Mouse (Mus musculus) layer of hippocampus, adult 2 months (tissue): ENCODE data around the gene Tial1. TPM values are rescaled to one million over a fixed set of nuclear protein-coding genes. Genes with fewer than 3 reads are reported as not detected.

ENCODE experiments used
- DNase-seq, 2 experiments: peaks; one replicate each; pipeline ENCODE4 v3.0.0; 2022; ENCODE audit warnings: low spot score in 2 of 2
- H3K27ac ChIP-seq: fragments of 200-600 bp; 2 replicates; pipeline ENCODE4 v1.8.1; 2022
- H3K4me3 ChIP-seq: fragments of 200-600 bp; 2 replicates; pipeline ENCODE4 v1.8.1; 2022; ENCODE audit warnings: mild to moderate bottlenecking
- CTCF ChIP-seq: fragments of 200-600 bp; conservative IDR thresholded peaks from 2 replicates; pipeline ENCODE4 v1.8.1; 2022; ENCODE audit warnings: antibody characterized with exemption, mild to moderate bottlenecking, moderate library complexity
- total RNA-seq, 2 experiments: library from RNA; stranded (reverse); gene quantifications; 2 replicates each; pipeline ENCODE4 v1.2.3; 2021

The Tial1 gene
- total RNA-seq, 2 experiments from 2014 or later: 111 to 128 TPM

DNA sequence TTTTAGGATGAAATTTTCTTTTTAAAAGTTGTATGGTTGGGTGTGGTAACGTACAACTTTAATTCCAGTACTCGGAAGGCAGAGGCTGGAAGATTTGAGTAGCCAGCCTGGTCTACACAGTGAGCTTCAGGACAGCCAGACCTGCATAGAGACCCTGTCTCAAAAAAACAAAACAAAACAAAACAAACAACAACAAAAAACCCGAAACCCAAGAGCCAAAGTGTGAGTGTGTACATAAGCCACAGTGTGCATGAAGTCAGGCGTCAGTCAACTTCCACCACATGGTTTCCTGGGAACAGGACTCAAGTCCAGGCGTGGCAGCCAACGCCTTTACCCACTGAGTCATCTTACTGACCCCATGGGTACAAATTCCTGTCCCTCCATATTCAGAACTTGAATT is 22.3 kb downstream of the Tial1 start:
- no peak for TF ChIP-seq CTCF
- H3K4me3 ChIP-seq: no peak overlapping the region
- DNase-seq: no peak
- no peak overlapping the region for H3K27ac ChIP-seq

DNA sequence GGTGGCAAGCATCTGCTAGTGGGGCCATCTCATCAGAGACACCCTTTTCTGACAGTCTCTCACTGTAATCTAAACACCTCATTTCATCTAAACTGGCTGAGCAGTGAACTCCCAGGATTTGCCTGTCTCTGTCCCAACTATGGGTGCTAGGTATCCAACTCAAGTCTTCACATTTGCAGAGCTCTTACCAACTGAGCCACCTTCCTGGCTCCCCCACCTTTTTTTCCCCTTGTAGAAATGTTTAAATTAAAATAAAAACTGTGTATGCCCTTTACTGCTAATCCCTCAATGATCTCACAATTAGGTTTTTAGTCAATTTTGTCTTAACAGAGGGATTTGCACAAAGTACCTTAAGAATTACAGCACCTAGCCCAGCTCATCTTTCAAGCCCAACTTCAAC is 23.4 kb downstream of the Tial1 start:
- TF ChIP-seq CTCF: no peak
- no peak for DNase-seq

DNA sequence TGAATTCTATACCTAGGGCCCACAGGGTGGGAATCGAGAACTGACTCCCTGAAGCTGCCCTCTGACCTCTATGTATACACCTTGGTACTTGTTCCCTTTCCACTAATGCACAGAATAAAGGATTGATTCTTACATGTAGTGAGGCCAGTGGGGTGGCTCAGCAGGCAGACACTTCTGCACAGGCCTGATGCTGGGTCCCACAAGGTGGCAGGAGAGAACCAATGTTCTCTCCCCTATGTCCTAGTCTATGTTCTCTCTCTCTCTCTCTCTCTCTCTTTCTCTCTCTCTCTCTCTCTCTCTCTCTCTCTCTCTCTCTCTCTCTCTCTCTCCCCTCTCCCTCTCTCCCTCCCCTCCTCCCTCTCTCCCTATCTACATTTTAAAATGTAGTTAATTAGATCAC is 28.3 kb downstream of the Tial1 start:
- DNase-seq: peak in 1 of 2 experiments; percentile 35

More for the DNA sequence above, 23.4 kb downstream of the Tial1 start:
- H3K27ac ChIP-seq: no peak overlapping the region
- no peak overlapping the region for H3K4me3 ChIP-seq

DNA sequence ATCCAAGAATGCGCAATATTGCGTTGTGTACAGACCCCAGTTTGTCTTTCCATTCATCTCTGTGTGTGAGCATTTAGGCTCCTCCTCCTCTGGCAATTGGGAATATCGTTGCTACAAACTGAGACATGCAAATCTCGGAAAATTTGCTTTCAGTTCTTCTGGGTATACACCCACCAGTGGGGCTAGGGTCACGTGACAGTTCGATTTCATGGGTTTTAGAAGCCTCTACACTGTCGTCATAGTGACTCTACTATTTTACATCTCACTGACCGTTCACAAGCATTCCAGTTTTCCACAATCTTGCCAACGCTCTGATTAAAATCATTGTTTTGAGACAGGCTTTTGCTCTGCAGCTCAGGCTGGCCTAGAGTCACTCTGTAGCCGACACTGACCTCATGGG is 28.9 kb downstream of the Tial1 start:
- Histone ChIP-seq H3K27ac (no peak overlapping the region), H3K4me3 (no peak overlapping the region)
- TF ChIP-seq CTCF: no peak

More for the DNA sequence above, 28.3 kb downstream of the Tial1 start:
- no peak overlapping the region for H3K27ac ChIP-seq
- H3K4me3 ChIP-seq: no peak overlapping the region
- peak; percentile 71 for TF ChIP-seq CTCF

DNA sequence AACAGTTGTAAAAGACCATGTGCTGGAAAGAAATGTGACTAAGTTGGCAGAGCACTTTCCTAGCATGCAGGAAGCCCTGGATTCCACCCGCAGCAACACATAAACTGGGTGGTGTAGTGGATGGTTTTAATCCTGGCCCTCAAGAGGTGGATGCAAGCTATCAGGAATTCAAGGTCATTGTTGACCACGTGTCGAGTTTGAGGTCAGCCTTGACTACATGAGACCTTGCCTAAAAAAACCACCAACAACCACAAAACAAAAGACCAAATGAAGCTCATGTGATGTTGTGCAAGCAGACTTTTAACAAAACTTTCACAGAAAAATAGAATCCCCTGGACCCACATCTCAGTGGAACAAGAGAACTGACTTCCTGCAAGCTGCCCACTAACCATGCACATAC is 39.0 kb downstream of the Tial1 start:
- no peak for DNase-seq
- TF ChIP-seq CTCF: no peak
- no peak overlapping the region for H3K27ac ChIP-seq
- no peak overlapping the region for H3K4me3 ChIP-seq

More for the DNA sequence above, 28.9 kb downstream of the Tial1 start:
- DNase-seq: no peak

DNA sequence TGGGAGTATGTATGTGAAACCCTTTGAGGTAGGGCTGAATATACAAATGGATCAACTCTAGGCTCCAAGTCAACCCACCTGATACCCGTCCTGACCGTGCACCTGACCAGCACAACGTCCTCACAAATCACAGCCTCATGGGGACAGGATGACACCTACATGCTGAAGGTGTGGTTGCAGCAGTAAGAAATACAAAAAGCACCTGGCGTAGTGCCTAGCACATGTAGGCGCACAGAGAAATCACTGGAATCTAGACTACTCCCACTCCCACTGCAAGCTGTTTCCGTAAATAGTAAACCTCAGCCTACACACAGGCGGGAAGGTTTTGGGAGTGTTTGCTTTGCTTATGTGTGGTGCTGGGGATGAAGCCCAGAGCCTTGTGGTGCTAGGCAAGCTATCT is 39.8 kb downstream of the Tial1 start:
- DNase-seq: no peak
- Histone ChIP-seq H3K27ac (no peak overlapping the region), H3K4me3 (no peak overlapping the region)
- TF ChIP-seq CTCF: no peak

DNA sequence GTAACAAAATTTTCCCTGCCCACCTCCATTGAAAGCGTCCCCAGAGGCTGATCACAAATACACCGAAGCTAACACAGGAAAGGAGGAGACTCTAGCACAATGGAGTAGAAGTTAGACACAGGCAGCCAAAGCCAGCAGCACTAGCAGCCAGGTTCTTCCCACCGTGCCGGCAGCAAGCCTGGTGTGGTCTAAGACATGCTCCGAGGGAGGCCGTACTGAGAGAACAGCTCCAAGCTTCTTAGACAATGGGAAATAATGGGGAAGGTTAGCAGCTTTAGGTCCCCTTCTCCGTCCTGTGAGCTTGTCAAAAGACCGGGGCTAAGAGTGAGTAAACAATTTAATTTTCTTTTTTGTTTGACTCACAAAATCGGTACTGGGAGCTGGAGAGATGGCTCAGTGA is 41.8 kb downstream of the Tial1 start:
- DNase-seq: no peak
- H3K4me3 ChIP-seq: no peak overlapping the region
- H3K27ac ChIP-seq: no peak overlapping the region
- no peak for TF ChIP-seq CTCF

DNA sequence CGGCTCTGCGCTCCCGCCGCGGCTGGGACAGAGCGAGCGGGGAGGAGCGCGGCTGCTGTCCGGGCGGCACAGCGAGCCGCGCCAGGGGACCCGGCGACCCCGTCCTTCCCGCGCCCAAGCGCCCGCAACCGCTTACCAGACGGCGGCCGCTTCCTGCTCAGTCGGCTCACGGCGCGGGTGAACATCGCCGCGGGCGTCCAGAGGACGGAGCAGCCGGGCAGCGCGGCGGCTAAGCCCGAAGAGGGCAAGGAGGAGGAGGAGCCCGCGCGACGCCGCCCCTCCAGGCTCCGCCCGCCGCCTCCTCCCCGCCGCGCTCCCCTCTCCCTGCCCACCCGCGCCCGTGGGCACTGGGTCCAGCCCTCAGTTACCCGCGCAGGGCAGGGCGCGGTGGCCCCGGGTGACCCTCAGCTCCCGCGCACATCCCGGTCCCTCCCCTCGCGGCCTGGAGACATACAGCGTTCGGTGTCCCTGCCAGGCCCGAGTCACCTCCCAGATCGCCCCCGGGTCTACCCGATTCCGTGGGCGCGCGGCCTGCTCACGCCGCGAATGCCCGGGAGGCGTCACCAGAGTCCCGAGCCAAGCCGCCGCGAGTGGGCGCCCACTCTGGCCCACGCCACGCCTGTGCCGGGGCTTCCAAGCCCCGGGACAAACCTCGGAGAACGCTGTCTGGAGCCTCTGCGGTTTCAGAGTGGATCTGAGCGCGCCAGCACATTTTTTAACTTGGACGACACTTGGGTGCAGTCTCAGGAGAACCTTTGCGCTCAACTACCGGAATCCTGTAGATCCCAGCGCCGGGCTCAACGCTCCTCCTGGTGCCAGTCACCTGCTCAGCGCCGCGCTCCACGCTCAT is 43.4 kb downstream of the Tial1 start, which contains the start of gene Rgs10:
TSS of gene Rgs10 (minus strand) at position 829 of the 850 bp plus-strand sequence.
- DNase-seq: peak in 1 of 2 experiments; percentile 29

DNA sequence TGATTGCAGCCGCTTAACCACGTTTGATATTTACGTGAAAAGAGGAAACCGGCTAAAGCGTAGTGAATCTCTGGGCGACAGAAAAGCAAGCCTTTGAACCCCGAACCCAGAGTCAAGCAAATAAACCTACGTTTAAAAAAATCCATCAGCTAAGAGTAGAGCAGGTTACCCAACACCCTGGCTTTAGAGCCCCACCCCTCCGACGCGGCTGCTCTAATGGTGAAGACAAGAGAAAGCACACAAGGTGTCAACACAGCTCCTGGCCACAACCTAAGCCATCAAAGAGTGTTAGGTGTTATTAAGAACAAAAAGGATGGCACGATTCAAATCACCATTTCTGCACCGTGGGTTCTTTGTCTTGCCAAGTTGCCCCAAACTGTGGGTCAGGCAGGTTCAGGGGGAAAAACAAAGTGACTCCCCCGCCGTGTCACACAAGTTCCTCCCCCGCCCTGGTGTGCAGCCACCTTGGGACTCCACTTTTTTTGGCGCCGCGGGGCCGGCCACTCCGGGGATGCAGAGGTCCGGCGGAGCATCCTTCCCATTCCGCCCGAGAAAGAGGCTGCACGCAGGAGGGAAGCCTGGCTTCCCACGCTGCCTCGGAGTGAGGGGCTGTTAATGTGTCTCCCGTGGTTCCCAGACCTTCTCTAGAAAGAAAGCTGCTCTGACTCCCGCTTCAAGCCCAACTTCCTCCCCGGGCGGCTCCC is 44.1 kb downstream of the Tial1 start:
- DNase-seq: no peak
- TF ChIP-seq CTCF: no peak
- Histone ChIP-seq H3K27ac (peak overlapping the region; percentile 62), H3K4me3 (peak overlapping the region; percentile 64)

More for the DNA sequence above, 43.4 kb downstream of the Tial1 start, which contains the start of gene Rgs10:
- Histone ChIP-seq H3K4me3 (peak within 1 kb of the TSS; percentile 64), H3K27ac (peak within 1 kb of the TSS; percentile 62)
- 0 out of 2 replicates have a peak, but pooled peaks have one; percentile 17 for TF ChIP-seq CTCF

DNA sequence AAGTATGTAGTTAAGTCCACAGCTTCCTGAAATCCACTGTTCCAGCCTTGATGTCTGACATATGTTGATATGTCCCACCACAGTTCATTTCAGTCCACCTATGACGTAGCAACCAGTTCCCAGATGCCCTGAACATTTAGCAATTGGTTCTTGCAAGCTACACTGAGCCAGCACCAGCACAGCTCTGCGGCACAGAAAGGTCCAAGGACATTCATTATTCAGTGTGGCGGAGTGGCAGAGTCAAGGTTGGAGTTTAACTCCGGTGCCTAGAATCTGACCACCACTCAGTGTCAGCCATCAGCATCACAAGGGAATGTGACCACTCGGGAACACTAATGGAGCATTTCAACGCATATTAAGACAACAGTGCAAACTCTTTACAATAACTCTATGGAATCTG is 44.9 kb downstream of the Tial1 start:
- no peak for TF ChIP-seq CTCF
- no peak overlapping the region for H3K27ac ChIP-seq
- H3K4me3 ChIP-seq: no peak overlapping the region
- no peak for DNase-seq

DNA sequence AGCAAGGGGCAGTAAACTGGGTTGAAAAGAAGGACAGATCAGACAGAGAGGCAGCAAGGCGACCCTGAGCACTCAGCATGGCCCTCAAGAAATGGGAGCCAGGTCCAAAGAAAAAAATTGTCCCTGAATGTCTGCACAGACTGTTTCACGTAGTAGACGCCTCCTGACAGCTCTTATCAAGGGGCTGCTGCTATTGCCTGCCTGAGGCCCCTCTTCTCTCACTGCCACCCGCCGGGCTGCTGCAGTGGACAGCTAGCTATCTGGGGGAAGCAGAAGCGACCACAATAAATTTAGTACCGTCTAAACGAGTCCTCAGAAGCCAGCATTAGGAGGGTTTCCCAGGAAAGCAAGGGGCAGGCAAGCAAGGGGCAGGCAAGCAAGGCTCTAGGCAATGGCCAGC is 47.1 kb downstream of the Tial1 start:
- Histone ChIP-seq H3K4me3 (no peak overlapping the region), H3K27ac (no peak overlapping the region)
- no peak for TF ChIP-seq CTCF
- DNase-seq: no peak

DNA sequence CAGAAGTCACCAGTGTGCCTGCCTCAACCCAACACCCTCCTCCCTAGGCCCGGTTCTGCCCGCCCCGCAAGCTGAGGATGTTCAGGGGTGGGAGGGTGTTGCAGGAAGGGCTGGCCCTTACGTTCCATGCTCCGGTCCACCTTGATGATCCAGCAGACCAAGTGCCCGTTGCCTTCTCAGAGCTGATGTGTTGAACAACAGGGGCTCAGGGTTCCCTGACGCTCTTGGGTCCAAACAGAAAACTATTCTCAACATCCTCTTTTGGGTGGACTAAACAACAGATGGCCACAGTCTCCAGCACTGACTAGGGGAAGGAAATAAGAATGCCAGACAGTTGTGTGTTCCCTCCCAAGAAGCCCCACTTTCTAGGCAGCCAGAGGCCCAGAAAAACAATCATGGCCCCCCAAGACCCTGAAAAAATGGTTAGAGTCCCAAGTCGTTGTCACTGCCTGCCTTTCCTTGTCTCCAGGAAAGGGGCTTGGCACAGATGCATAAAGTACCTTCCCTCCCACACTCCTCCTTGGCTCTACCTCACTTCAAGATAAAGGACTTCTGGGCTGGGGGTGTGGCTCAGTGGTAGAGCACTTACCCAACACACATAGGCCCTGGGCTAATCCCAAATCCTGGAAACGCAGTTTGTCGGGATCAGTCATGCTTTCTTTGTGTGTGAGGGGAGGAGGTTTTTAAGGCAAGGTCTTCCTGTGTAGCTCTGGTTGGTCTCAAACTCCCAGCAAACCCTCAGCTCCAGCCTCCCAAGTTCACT is 49.3 kb downstream of the Tial1 start:
- TF ChIP-seq CTCF: no peak
- DNase-seq: no peak
- no peak overlapping the region for H3K4me3 ChIP-seq
- peak overlapping the region; percentile 37; the same call in 1 of the 2 replicates for H3K27ac ChIP-seq
